In the genomic region with DNA sequence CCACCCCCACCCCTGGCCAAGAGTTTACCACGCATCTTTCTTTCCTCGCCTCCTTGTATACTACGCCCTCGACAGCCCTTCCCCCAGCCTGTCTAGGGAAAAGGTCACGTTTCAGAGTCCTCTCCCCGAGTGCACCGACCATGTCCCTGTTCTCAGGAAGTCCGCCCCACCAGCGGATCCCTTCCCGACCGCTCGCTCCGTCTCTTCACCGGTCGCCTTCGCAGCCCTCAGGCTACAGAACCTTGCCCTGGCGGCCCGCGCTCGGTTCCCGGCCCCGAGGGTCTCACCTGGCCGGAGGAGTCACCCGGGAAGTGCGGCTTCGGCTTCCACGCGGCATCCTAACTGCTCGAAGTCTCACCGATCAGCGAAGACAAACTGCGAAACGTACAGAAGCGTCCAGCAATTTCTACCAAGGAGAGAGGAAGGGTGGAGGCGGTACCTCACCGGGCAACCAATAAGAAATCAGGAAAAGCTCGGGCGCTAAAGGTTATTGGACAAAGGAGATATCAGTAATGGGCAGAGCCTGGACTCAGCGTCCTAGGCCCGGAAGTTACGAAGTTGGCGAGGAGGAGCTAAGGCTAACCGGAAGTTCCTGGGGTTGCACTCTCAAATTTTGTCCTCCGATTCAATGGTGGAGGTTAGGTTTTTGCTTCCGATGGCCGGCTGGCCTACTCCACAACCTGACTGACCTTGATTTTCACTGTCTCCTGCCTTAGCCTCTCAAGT, we compare ENCODE assay signal across 8 mouse cellular contexts. TPM values are rescaled to one million over a fixed set of nuclear protein-coding genes. Genes with fewer than 3 reads are reported as not detected.
A peak's percentile ranks its signal among the peaks of the same experiment; 100 is the strongest.
DNase-seq lines count a peak whose midpoint lies in the region; ATAC-seq and TF ChIP-seq lines count a peak whose summit lies in the region.

A gene (minus strand): TSS at position 560 of the 726 bp plus-strand sequence.

- peak within 1 kb of the TSS; percentile 91 for H3K27ac ChIP-seq in embryonic facial prominence, embryonic 13.5 days
- H3K27ac ChIP-seq in kidney, adult 2 months (ENCODE audit: insufficient read depth, low read depth, low read length), result peak within 1 kb of the TSS; percentile 96
- H3K27ac ChIP-seq in limb, embryonic 12.5 days, result peak within 1 kb of the TSS; percentile 95
- peak within 1 kb of the TSS; percentile 93 for H3K27ac ChIP-seq in midbrain, embryonic 15.5 days
- H3K27ac ChIP-seq in spleen, adult 2 months (ENCODE audit: insufficient read depth, low read length), result peak within 1 kb of the TSS; percentile 83

- peak within 1 kb of the TSS; percentile 90 for H3K4me2 ChIP-seq in embryonic facial prominence, embryonic 13.5 days
- peak within 1 kb of the TSS; percentile 89 for H3K4me2 ChIP-seq in limb, embryonic 12.5 days
- H3K4me2 ChIP-seq in midbrain, embryonic 15.5 days, result peak within 1 kb of the TSS; percentile 56

- WGBS in embryonic facial prominence, embryonic 13.5 days, result under 1% methylated on average over 46 of the region's 46 CpGs
- under 1% methylated on average over 46 of the region's 46 CpGs for WGBS in kidney, adult 2 months
- WGBS in limb, embryonic 12.5 days, result under 1% methylated on average over 46 of the region's 46 CpGs
- under 1% methylated on average over 46 of the region's 46 CpGs for WGBS in midbrain, embryonic 15.5 days
- WGBS in spleen, adult 2 months, result under 1% methylated on average over 46 of the region's 46 CpGs

- peak; percentile 66 for TF ChIP-seq POLR2A in kidney, adult 2 months (IDR thresholded peaks at IDR 0.05; ENCODE audit: low read depth, low read length)
- peak; percentile 34; the same call in 1 of the 2 replicates for TF ChIP-seq POLR2A in spleen, adult 2 months (IDR thresholded peaks at IDR 0.05; ENCODE audit: low read depth, low read length)

- no peak for TF ChIP-seq CTCF in kidney, adult 2 months (conservative IDR thresholded peaks at IDR 0.05; ENCODE audit: insufficient read depth, insufficient read length, low read depth, low read length)
- TF ChIP-seq CTCF in spleen, adult 2 months (IDR thresholded peaks at IDR 0.05; ENCODE audit: extremely low read depth, insufficient read depth, insufficient read length, insufficient replicate concordance), result no peak

- H3K27me3 ChIP-seq in embryonic facial prominence, embryonic 13.5 days, result no peaks in the 10 kb centered on the region
- no peaks in the 10 kb centered on the region for H3K27me3 ChIP-seq in kidney, adult 2 months (replicated peaks; ENCODE audit: control insufficient read depth, insufficient read depth, low read length)
- no peaks in the 10 kb centered on the region for H3K27me3 ChIP-seq in limb, embryonic 12.5 days
- no peaks in the 10 kb centered on the region for H3K27me3 ChIP-seq in midbrain, embryonic 15.5 days (replicated peaks)
- no peaks in the 10 kb centered on the region for H3K27me3 ChIP-seq in spleen, adult 2 months (ENCODE audit: control insufficient read depth, insufficient read depth, low read length)

- H3K4me1 ChIP-seq in embryonic facial prominence, embryonic 13.5 days, result peaks cover 13% of the 10 kb centered on the region
- peaks cover 3% of the 10 kb centered on the region; the same call in 1 of the 2 replicates for H3K4me1 ChIP-seq in kidney, adult 2 months (ENCODE audit: control insufficient read depth, insufficient read depth, low read length)
- H3K4me1 ChIP-seq in limb, embryonic 12.5 days (replicated peaks), result peaks cover 13% of the 10 kb centered on the region
- H3K4me1 ChIP-seq in midbrain, embryonic 15.5 days, result peaks cover 29% of the 10 kb centered on the region
- H3K4me1 ChIP-seq in spleen, adult 2 months (ENCODE audit: control insufficient read depth, insufficient read depth, insufficient read length), result peaks cover 5% of the 10 kb centered on the region; the same call in 1 of the 2 replicates

- peak within 1 kb of the TSS; percentile 65 for H3K4me3 ChIP-seq in embryonic facial prominence, embryonic 13.5 days
- H3K4me3 ChIP-seq in kidney, adult 2 months (ENCODE audit: insufficient read depth, low read depth, low read length), result peak within 1 kb of the TSS; percentile 87
- H3K4me3 ChIP-seq in limb, embryonic 12.5 days (replicated peaks), result peak within 1 kb of the TSS; percentile 84
- peak within 1 kb of the TSS; percentile 95 for H3K4me3 ChIP-seq in midbrain, embryonic 15.5 days
- H3K4me3 ChIP-seq in spleen, adult 2 months (ENCODE audit: extremely low read depth, insufficient read depth, insufficient read length), result peak within 1 kb of the TSS; percentile 89

- DNase-seq in 3134 (ENCODE audit: extremely low read depth, insufficient read length, low spot score), result peak; percentile 90
- peak; percentile 91 to 92 for DNase-seq in adrenal gland, postnatal 36 days
- DNase-seq in heart, adult 18-20 months, result peak; percentile 98
- DNase-seq in kidney, adult 2 months, result peak; percentile 99
- DNase-seq in spleen, adult 2 months (ENCODE audit: low read depth in 1 of 2, low spot score in 2 of 2), result peak; percentile 87 to 91

- peak; percentile 98 for ATAC-seq in embryonic facial prominence, embryonic 13.5 days (ENCODE audit: insufficient number of reproducible peaks, insufficient read depth, low FRiP score, low TSS enrichment, low read depth)
- ATAC-seq in limb, embryonic 12.5 days (ENCODE audit: insufficient number of reproducible peaks, insufficient read depth, low FRiP score, low TSS enrichment, low read depth), result peak; percentile 99
- peak; percentile 100 for ATAC-seq in midbrain, embryonic 15.5 days (replicated peaks)

- no peaks in the 10 kb centered on the region for H3K9me3 ChIP-seq in embryonic facial prominence, embryonic 13.5 days
- H3K9me3 ChIP-seq in limb, embryonic 12.5 days, result no peaks in the 10 kb centered on the region
- no peaks in the 10 kb centered on the region for H3K9me3 ChIP-seq in midbrain, embryonic 15.5 days

- peaks cover 22% of the 10 kb centered on the region for H3K36me3 ChIP-seq in embryonic facial prominence, embryonic 13.5 days
- peaks cover 3% of the 10 kb centered on the region; the same call in 1 of the 2 replicates for H3K36me3 ChIP-seq in kidney, adult 2 months (ENCODE audit: control insufficient read depth, insufficient read depth, low read length)
- H3K36me3 ChIP-seq in limb, embryonic 12.5 days, result peaks cover 28% of the 10 kb centered on the region
- H3K36me3 ChIP-seq in midbrain, embryonic 15.5 days (replicated peaks), result peaks cover 4% of the 10 kb centered on the region; the same call in 1 of the 2 replicates
- H3K36me3 ChIP-seq in spleen, adult 2 months (ENCODE audit: control insufficient read depth, insufficient read depth, low read length), result peaks cover 9% of the 10 kb centered on the region

- H3K9ac ChIP-seq in embryonic facial prominence, embryonic 13.5 days, result peak within 1 kb of the TSS; percentile 83
- peak within 1 kb of the TSS; percentile 92 for H3K9ac ChIP-seq in limb, embryonic 12.5 days (replicated peaks)
- H3K9ac ChIP-seq in midbrain, embryonic 15.5 days, result peak within 1 kb of the TSS; percentile 94

RNA-seq across cellular contexts. Expression of the gene that starts here (rescaled TPM):
- total RNA-seq in adrenal gland, postnatal 36 days (2021), result 1,000 to 10,000 TPM; 1,014 to 1,053 TPM
- 929 and 951 TPM in 2 replicates for polyA plus RNA-seq in embryonic facial prominence, embryonic 13.5 days (2015; fragmentation: Nextera tagmentation; extraction: Ambion mirVana)
- 1,000 to 10,000 TPM; 1,175 to 1,318 TPM for total RNA-seq in heart, adult 18-20 months (2021)
- polyA plus RNA-seq in kidney, adult 2 months (2012; rRNA removed), result 1,042 and 1,503 TPM in 2 replicates
- 926 and 978 TPM in 2 replicates for polyA plus RNA-seq in limb, embryonic 12.5 days (2016; fragmentation: Nextera tagmentation; extraction: Ambion mirVana)
- 674 and 719 TPM in 2 replicates for polyA plus RNA-seq in midbrain, embryonic 15.5 days (2015; fragmentation: Nextera tagmentation; extraction: Ambion mirVana)
- 274 and 522 TPM in 2 replicates for polyA plus RNA-seq in spleen, adult 2 months (2012; rRNA removed)

Comparison
In these comparisons a context has a peak if more than half of its experiments do, and no peak if none do; other contexts are left out.
1. Peak in every context shown above with its lines: DNase-seq, ATAC-seq, H3K4me3 ChIP-seq and H3K27ac ChIP-seq.